Mouse (Mus musculus): ENCODE measurements around the gene Celf5. TPM values are rescaled to one million over a fixed set of nuclear protein-coding genes. Genes with fewer than 3 reads are reported as not detected.

Celf5 gene
- polyA plus RNA-seq, 1 experiment from 2014 or later, result 0.19 TPM

DNA sequence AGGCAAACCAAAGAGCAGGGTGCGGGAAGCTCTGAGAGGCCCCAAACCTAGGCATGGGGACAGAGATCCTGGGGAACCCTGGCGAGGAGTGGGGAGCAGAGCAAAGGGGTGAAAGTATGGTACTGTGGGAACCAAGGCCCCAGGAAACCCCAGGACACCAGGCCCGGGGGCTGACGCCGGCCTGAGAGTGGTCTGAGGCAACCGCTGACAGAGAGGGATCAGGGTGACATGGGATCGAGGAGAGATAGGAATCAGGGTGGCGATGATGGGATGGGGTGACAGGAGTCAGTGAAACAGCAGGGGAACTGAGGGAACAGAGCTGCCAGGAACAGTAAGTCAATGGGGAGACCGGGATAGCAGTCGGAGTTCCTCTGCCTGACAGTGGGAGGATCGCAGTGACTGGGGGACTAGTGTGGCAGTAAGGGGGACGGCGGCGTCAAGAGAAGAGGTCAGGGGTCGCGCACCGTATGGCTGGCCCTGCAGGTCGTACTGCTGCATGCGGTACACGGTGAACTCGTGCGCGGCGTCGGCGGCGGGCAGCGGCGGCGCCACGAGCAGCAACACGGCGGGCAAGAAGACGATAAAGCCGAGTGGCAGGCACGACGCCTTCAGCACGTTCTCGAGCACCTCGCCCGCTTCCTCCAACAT is 13.2 kb upstream of the Celf5 start:
- ATAC-seq (replicated peaks; ENCODE audit: insufficient number of reproducible peaks, low FRiP score, low TSS enrichment), result peak; percentile 3; the same call in 1 of the 2 replicates
- Histone ChIP-seq H3K9me3 (replicated peaks; ENCODE audit: control insufficient read depth, low read length) (no peaks in the 10 kb centered on the region), H3K27me3 (ENCODE audit: control insufficient read depth, insufficient read depth, low read length) (no peaks in the 10 kb centered on the region), H3K36me3 (ENCODE audit: control insufficient read depth, insufficient read depth, low read length) (peaks cover 22% of the 10 kb centered on the region), H3K9ac (ENCODE audit: low read depth, low read length) (peak overlapping the region; percentile 91), H3K4me2 (peak overlapping the region; percentile 98), H3K27ac (ENCODE audit: low read depth, low read length) (peak overlapping the region; percentile 58), H3K4me1 (ENCODE audit: control insufficient read depth, insufficient read depth, low read length) (peaks cover 16% of the 10 kb centered on the region), H3K4me3 (ENCODE audit: low read depth, low read length) (peak overlapping the region; percentile 90)
- 2% methylated on average over 38 of the region's 41 CpGs for WGBS (ENCODE audit: insufficient replicate concordance)

DNA sequence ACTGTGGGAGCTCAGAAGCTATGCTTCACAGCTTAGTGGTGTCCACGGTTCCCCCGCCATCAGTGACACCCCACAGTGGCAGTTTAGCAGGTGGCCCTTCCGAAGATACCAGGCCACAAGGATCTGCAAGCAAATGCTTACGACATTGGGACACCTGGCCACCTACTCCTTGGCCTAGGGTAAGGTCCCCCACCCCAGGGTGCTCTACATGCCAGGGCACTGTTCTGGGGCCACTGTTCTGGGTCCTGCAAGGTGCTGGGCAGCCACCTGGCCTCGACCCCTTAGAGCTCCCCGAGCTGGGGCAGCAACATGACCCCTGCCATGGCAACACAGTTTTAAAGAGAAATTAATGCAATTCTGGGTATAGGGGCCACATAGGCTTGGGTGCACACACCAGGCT is 12.6 kb upstream of the Celf5 start:
- H3K27ac ChIP-seq (ENCODE audit: low read depth, low read length), result no peak overlapping the region
- H3K4me3 ChIP-seq (ENCODE audit: low read depth, low read length), result peak overlapping the region; percentile 90
- peaks cover 25% of the 10 kb centered on the region for H3K36me3 ChIP-seq (ENCODE audit: control insufficient read depth, insufficient read depth, low read length)
- 70% methylated on average over 6 of the region's 6 CpGs for WGBS (ENCODE audit: insufficient replicate concordance)
- peak overlapping the region; percentile 91 for H3K9ac ChIP-seq (ENCODE audit: low read depth, low read length)
- ATAC-seq (replicated peaks; ENCODE audit: insufficient number of reproducible peaks, low FRiP score, low TSS enrichment), result no peak
- H3K4me1 ChIP-seq (ENCODE audit: control insufficient read depth, insufficient read depth, low read length), result peaks cover 16% of the 10 kb centered on the region
- H3K4me2 ChIP-seq, result peak overlapping the region; percentile 98
- H3K27me3 ChIP-seq (ENCODE audit: control insufficient read depth, insufficient read depth, low read length), result no peaks in the 10 kb centered on the region
- H3K9me3 ChIP-seq (replicated peaks; ENCODE audit: control insufficient read depth, low read length), result no peaks in the 10 kb centered on the region

DNA sequence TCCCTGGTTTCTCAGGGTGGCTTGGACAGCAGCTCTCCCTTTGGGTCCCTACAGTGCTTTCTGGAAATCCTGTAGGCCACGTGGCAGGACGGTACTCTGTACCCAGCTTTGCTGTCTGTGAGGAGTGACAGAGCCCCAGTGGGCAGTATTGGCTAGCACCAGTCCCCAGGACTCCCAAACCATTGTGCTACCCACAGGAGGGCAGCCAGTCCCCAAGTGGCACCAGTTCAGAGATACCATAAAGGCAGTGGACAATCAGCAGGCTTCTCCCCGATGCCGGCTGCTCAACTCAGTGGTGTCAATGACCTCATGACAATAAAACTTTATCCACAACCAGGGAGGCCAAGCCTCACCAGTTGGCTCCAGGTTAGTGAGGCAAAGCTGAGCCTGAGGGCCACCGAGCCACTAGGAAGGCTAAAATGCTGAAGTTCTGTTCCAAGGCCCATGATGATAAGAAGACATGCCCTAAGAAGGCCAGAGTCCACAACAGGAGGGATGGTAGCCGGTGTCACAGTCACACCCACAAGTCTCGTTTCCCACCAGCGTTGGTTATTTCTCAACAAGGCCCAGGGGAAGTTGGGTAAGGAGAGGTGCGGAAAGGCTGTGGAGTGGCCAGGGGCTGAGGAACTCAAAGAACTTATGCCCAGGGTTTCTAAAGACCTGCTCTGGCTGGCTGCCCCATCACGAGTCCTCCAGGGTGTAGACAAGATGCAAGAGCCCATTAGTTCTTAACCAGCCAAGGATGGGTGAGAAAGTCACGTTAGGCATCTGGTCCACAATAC is 11.9 kb upstream of the Celf5 start:
- Histone ChIP-seq H3K9me3 (replicated peaks; ENCODE audit: control insufficient read depth, low read length) (no peaks in the 10 kb centered on the region), H3K36me3 (ENCODE audit: control insufficient read depth, insufficient read depth, low read length) (peaks cover 29% of the 10 kb centered on the region), H3K9ac (ENCODE audit: low read depth, low read length) (peak overlapping the region; percentile 91), H3K27ac (ENCODE audit: low read depth, low read length) (no peak overlapping the region), H3K4me2 (peak overlapping the region; percentile 98), H3K4me1 (ENCODE audit: control insufficient read depth, insufficient read depth, low read length) (peaks cover 16% of the 10 kb centered on the region), H3K27me3 (ENCODE audit: control insufficient read depth, insufficient read depth, low read length) (no peaks in the 10 kb centered on the region), H3K4me3 (ENCODE audit: low read depth, low read length) (peak overlapping the region; percentile 90)
- ATAC-seq (replicated peaks; ENCODE audit: insufficient number of reproducible peaks, low FRiP score, low TSS enrichment), result no peak
- 88% methylated on average over 11 of the region's 11 CpGs for WGBS (ENCODE audit: insufficient replicate concordance)

DNA sequence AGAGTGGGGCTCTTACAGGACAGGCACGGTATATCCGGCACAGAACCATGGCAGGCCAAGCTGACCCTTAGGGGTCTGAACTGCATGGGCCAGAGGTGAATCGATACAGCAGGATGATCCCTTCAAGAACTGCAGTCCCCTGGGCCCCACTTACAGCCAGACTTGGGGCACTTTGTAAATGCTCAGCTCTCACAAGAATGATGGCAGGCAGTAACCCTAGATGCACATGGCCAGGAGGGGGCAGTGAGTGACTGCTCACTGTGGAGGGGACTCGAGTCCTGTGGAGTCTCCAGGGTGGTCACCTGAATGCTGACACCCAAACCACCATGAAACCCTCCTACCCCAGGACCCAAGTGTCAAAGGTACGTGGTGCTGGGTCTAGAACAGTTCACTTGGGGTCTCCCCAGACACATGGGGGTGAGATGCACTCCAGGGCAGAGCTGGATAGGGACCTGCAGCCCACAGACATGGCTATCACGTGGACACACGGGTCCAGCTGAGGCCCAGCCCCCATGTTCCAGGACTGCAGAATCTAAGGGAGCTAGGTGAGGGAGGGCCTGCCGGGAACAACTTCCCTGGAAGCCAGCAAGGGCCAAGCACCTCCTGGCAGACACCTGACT is 11.2 kb upstream of the Celf5 start:
- no peaks in the 10 kb centered on the region for H3K27me3 ChIP-seq (ENCODE audit: control insufficient read depth, insufficient read depth, low read length)
- 84% methylated on average over 8 of the region's 8 CpGs for WGBS (ENCODE audit: insufficient replicate concordance)
- H3K4me1 ChIP-seq (ENCODE audit: control insufficient read depth, insufficient read depth, low read length), result peaks cover 16% of the 10 kb centered on the region
- no peak overlapping the region for H3K4me3 ChIP-seq (ENCODE audit: low read depth, low read length)
- H3K9me3 ChIP-seq (replicated peaks; ENCODE audit: control insufficient read depth, low read length), result no peaks in the 10 kb centered on the region
- no peak overlapping the region; the same call in 1 of the 2 replicates for H3K9ac ChIP-seq (ENCODE audit: low read depth, low read length)
- ATAC-seq (replicated peaks; ENCODE audit: insufficient number of reproducible peaks, low FRiP score, low TSS enrichment), result no peak
- H3K27ac ChIP-seq (ENCODE audit: low read depth, low read length), result no peak overlapping the region
- H3K36me3 ChIP-seq (ENCODE audit: control insufficient read depth, insufficient read depth, low read length), result peaks cover 36% of the 10 kb centered on the region
- no peak overlapping the region for H3K4me2 ChIP-seq

DNA sequence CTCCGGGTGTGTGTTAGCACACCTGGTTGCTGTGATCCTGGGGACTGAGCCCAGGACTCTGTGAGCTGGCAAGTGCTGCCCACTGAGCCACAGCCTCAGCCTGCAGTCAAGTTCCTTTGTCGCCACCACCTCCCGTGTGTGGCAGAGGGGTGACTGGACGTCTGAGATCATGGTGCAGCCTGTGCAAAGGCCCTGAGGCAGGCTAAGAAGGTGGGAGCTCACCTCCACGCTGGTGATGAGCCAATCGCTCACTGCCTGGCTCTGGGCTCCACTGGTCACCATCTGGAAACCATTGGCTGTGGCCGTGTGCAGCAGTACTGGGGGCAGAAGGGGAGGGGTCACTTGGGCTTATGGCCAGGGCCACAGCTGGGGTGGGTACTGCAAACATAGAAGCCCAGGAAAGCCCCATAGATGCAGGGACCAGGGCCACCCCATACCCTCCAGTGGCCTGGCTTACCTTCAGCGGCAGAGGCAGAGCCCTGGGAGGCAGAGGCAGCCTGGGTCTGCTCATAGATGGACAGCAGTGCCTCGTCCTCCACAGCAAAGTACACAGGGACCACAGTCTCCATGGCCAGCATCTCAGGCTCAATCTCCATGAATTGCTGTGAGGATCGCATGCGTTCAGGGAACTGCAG is 10.2 kb upstream of the Celf5 start:
- Histone ChIP-seq H3K36me3 (ENCODE audit: control insufficient read depth, insufficient read depth, low read length) (peaks cover 42% of the 10 kb centered on the region), H3K27ac (ENCODE audit: low read depth, low read length) (no peak overlapping the region), H3K4me2 (no peak overlapping the region), H3K27me3 (ENCODE audit: control insufficient read depth, insufficient read depth, low read length) (no peaks in the 10 kb centered on the region), H3K4me3 (ENCODE audit: low read depth, low read length) (no peak overlapping the region), H3K9me3 (replicated peaks; ENCODE audit: control insufficient read depth, low read length) (no peaks in the 10 kb centered on the region), H3K4me1 (ENCODE audit: control insufficient read depth, insufficient read depth, low read length) (peaks cover 16% of the 10 kb centered on the region), H3K9ac (ENCODE audit: low read depth, low read length) (no peak overlapping the region)
- ATAC-seq (replicated peaks; ENCODE audit: insufficient number of reproducible peaks, low FRiP score, low TSS enrichment), result no peak
- WGBS (ENCODE audit: insufficient replicate concordance), result 90% methylated on average over 11 of the region's 11 CpGs

DNA sequence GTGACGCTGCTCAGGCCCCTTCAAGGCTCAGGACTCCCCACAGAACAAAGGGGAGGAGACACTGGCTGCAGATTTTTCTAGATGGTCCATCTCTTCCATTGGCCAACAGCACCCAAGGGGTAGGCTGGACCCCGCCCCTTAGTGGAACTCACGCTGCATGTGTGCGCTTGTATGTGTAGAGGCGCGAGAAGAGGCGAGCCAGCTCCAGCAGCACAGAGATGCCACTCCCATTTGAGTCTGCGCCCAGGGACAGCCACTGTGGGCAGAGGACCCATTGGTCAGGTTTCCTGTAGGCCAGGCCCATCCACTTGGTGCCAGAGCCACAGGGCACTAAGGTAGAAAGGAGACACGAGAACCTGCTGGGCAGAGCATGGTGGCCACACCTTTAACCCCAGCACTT is 8.5 kb upstream of the Celf5 start:
- H3K27me3 ChIP-seq (ENCODE audit: control insufficient read depth, insufficient read depth, low read length), result no peaks in the 10 kb centered on the region
- H3K9me3 ChIP-seq (replicated peaks; ENCODE audit: control insufficient read depth, low read length), result no peaks in the 10 kb centered on the region
- no peak overlapping the region for H3K9ac ChIP-seq (ENCODE audit: low read depth, low read length)
- H3K27ac ChIP-seq (ENCODE audit: low read depth, low read length), result no peak overlapping the region
- no peak for ATAC-seq (replicated peaks; ENCODE audit: insufficient number of reproducible peaks, low FRiP score, low TSS enrichment)
- peaks cover 16% of the 10 kb centered on the region for H3K4me1 ChIP-seq (ENCODE audit: control insufficient read depth, insufficient read depth, low read length)
- H3K4me2 ChIP-seq, result no peak overlapping the region
- H3K36me3 ChIP-seq (ENCODE audit: control insufficient read depth, insufficient read depth, low read length), result peaks cover 53% of the 10 kb centered on the region
- H3K4me3 ChIP-seq (ENCODE audit: low read depth, low read length), result no peak overlapping the region
- 91% methylated on average over 9 of the region's 9 CpGs for WGBS (ENCODE audit: insufficient replicate concordance)

DNA sequence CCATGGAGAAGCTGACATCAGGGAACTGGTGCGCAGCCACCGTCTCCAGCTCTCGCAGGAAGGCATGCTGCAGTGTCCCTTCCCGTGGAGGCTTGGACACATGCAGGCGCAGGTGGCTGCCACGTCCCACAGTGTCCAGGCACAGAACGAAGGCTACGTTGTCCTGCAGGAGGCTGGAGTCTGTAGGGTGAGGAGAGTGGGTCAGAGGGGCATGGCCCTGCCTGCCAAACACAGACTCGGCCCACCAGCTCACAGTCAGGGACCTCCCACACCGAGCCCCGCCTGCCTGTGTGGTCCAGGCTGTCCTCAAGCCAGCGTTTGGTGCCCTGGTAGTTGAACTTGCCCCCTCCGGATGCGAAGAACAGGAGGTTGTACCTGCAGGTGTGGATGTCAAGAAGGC is 7.4 kb upstream of the Celf5 start:
- H3K4me1 ChIP-seq (ENCODE audit: control insufficient read depth, insufficient read depth, low read length), result peaks cover 10% of the 10 kb centered on the region
- H3K27ac ChIP-seq (ENCODE audit: low read depth, low read length), result no peak overlapping the region
- H3K4me2 ChIP-seq, result no peak overlapping the region
- no peak for ATAC-seq (replicated peaks; ENCODE audit: insufficient number of reproducible peaks, low FRiP score, low TSS enrichment)
- WGBS (ENCODE audit: insufficient replicate concordance), result 89% methylated on average over 14 of the region's 14 CpGs
- peaks cover 53% of the 10 kb centered on the region for H3K36me3 ChIP-seq (ENCODE audit: control insufficient read depth, insufficient read depth, low read length)
- H3K4me3 ChIP-seq (ENCODE audit: low read depth, low read length), result no peak overlapping the region
- no peaks in the 10 kb centered on the region for H3K9me3 ChIP-seq (replicated peaks; ENCODE audit: control insufficient read depth, low read length)
- no peaks in the 10 kb centered on the region for H3K27me3 ChIP-seq (ENCODE audit: control insufficient read depth, insufficient read depth, low read length)
- H3K9ac ChIP-seq (ENCODE audit: low read depth, low read length), result no peak overlapping the region

DNA sequence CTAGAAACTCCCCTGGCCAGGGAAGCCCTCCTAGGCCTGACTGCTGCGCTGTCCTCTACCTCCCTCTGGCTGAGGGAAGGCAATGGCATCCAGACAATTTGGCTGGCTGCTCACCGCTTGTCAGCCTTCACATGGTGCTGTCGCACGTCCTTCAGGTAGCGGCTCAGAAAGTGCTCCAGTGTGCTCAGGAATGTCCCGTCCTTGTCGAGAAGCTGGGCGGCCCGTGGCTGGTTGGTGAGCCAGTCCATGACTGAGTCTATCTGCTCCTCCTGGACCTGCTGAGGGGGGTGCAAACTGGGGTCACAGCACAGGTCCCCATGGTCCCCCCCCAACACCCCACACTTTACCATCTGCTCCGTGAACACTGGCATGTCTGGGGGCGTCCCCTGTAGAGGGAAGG is 5.6 kb upstream of the Celf5 start:
- H3K9ac ChIP-seq (ENCODE audit: low read depth, low read length), result no peak overlapping the region
- H3K4me1 ChIP-seq (ENCODE audit: control insufficient read depth, insufficient read depth, low read length), result no peaks in the 10 kb centered on the region
- WGBS (ENCODE audit: insufficient replicate concordance), result 63% methylated on average over 11 of the region's 11 CpGs
- H3K9me3 ChIP-seq (replicated peaks; ENCODE audit: control insufficient read depth, low read length), result no peaks in the 10 kb centered on the region
- H3K27ac ChIP-seq (ENCODE audit: low read depth, low read length), result no peak overlapping the region
- no peak overlapping the region for H3K4me3 ChIP-seq (ENCODE audit: low read depth, low read length)
- no peaks in the 10 kb centered on the region for H3K27me3 ChIP-seq (ENCODE audit: control insufficient read depth, insufficient read depth, low read length)
- no peak for ATAC-seq (replicated peaks; ENCODE audit: insufficient number of reproducible peaks, low FRiP score, low TSS enrichment)
- H3K4me2 ChIP-seq, result no peak overlapping the region
- H3K36me3 ChIP-seq (ENCODE audit: control insufficient read depth, insufficient read depth, low read length), result peaks cover 50% of the 10 kb centered on the region
